Mouse (Mus musculus) thymus, adult 2 months (tissue): ENCODE measurements around the gene Rngtt. TPM values are rescaled to one million over a fixed set of nuclear protein-coding genes. Genes with fewer than 3 reads are reported as not detected.
"Not testable (repeated sequence)": the region's sequence is repeated elsewhere in the genome, so short reads cannot be mapped to it uniquely, and the experiment has no call there.

Source experiments
- DNase-seq: peaks from one replicate; pipeline ENCODE4 v3.0.0; 2021
- H3K27ac ChIP-seq: fragments of 200-500 bp; 2 replicates; pipeline ENCODE4 v1.5.1; 2012; ENCODE audit warnings: low read length, control low read depth; ENCODE audit not compliant: control insufficient read depth, insufficient read depth
- H3K27me3 ChIP-seq: fragments of 200-500 bp; 2 replicates; pipeline ENCODE4 v1.6.1; 2012; ENCODE audit warnings: mild to moderate bottlenecking, low read length, moderate library complexity, mixed read lengths; ENCODE audit not compliant: control insufficient read depth, insufficient read depth
- H3K36me3 ChIP-seq: fragments of 200-500 bp; 2 replicates; pipeline ENCODE4 v1.6.1; 2012; ENCODE audit warnings: mild to moderate bottlenecking, low read length, moderate library complexity; ENCODE audit not compliant: control insufficient read depth, insufficient read depth
- H3K4me1 ChIP-seq: fragments of 200-500 bp; replicated peaks from 2 replicates; pipeline ENCODE4 v1.6.1; 2012; ENCODE audit warnings: low read length; ENCODE audit not compliant: control insufficient read depth, insufficient read depth
- H3K4me3 ChIP-seq: fragments of 200-500 bp; 2 replicates; pipeline ENCODE4 v1.5.1; 2012; ENCODE audit warnings: mild to moderate bottlenecking, low read length, control low read depth, moderate library complexity; ENCODE audit not compliant: control insufficient read depth, insufficient read depth
- CTCF ChIP-seq: fragments of 200-500 bp; IDR thresholded peaks from 2 replicates; pipeline ENCODE4 v1.5.1; 2012; ENCODE audit warnings: mild to moderate bottlenecking, control low read depth, low read length, moderate library complexity, borderline replicate concordance; ENCODE audit not compliant: control insufficient read depth, poor library complexity, insufficient read depth; ENCODE audit errors: extremely low read depth
- POLR2A ChIP-seq: fragments of 200-500 bp; IDR thresholded peaks from 2 replicates; pipeline ENCODE4 v1.6.1; 2012; ENCODE audit warnings: mild to moderate bottlenecking, low read length, control low read depth, moderate library complexity; ENCODE audit not compliant: control insufficient read depth, poor library complexity, insufficient read depth; ENCODE audit errors: extremely low read depth
- WGBS: fragments of 180-500 bp; shearing (Covaris S2); methylation state at CpG from one replicate; pipeline ENCODE4 v1.1.7; 2018; 5-methylcytosine and 5-hydroxymethylcytosine counted together
- polyA plus RNA-seq: library from polyadenylated mRNA; depleted of rRNA; stranded (reverse); fragments of >200 nt; gene quantifications from 2 replicates; pipeline ENCODE4 v1.2.3, GENCODE M21; 2012

Gene Rngtt
- polyA plus RNA-seq, 1 experiment = 4.2 TPM

GRCm38 (mm10) chr4:33290878-33291277 is 19.2 kb upstream of the Rngtt start:
- no peaks in the 10 kb centered on the region for H3K4me1 ChIP-seq
- WGBS = 50% methylated on average over 4 of the region's 4 CpGs

GRCm38 (mm10) chr4:33292409-33293370 is 17.4 kb upstream of the Rngtt start:
- WGBS = 25% methylated on average over 16 of the region's 16 CpGs
- no peak for TF ChIP-seq POLR2A
- Histone ChIP-seq H3K27me3 (no peaks in the 10 kb centered on the region), H3K36me3 (no peaks in the 10 kb centered on the region), H3K4me1 (no peaks in the 10 kb centered on the region), H3K27ac (no peak overlapping the region), H3K4me3 (no peak overlapping the region)
- DNase-seq = peak; percentile 75

More at GRCm38 (mm10) chr4:33290878-33291277, 19.2 kb upstream of the Rngtt start:
- no peak overlapping the region for H3K27ac ChIP-seq
- H3K36me3 ChIP-seq = no peaks in the 10 kb centered on the region
- peak; percentile 21 for DNase-seq
- no peak for TF ChIP-seq POLR2A
- no peak for TF ChIP-seq CTCF
- no peak overlapping the region for H3K4me3 ChIP-seq
- no peaks in the 10 kb centered on the region for H3K27me3 ChIP-seq

- H3K36me3 ChIP-seq, H3K4me3 ChIP-seq, DNase-seq, H3K4me1 ChIP-seq, H3K27me3 ChIP-seq, H3K27ac ChIP-seq: not testable (repeated sequence)
- 92% methylated on average over 6 of the region's 6 CpGs for WGBS
These were observed 9.0 kb upstream of the Rngtt start for GRCm38 (mm10) chr4:33300891-33301665.

- no peaks in the 10 kb centered on the region for H3K36me3 ChIP-seq
- TF ChIP-seq POLR2A (no peak), CTCF (no peak)
- H3K4me1 ChIP-seq = no peaks in the 10 kb centered on the region
- WGBS = 100% methylated on average over 1 of the region's 1 CpGs
- no peaks in the 10 kb centered on the region for H3K27me3 ChIP-seq
- H3K27ac ChIP-seq = no peak overlapping the region
- no peak overlapping the region for H3K4me3 ChIP-seq
- no peak for DNase-seq
These were observed 7.1 kb upstream of the Rngtt start for GRCm38 (mm10) chr4:33303057-33303456.

- Histone ChIP-seq H3K36me3 (no peaks in the 10 kb centered on the region), H3K4me1 (peaks cover 3% of the 10 kb centered on the region; the same call in 1 of the 2 replicates)
These were observed 3.0 kb upstream of the Rngtt start for GRCm38 (mm10) chr4:33307146-33307545.

GRCm38 (mm10) chr4:33310840-33311437 is 828 bp downstream of the Rngtt start:
- TF ChIP-seq CTCF (no peak), POLR2A (no peak)
- no peaks in the 10 kb centered on the region for H3K36me3 ChIP-seq
- WGBS = 4% methylated on average over 12 of the region's 12 CpGs

More at GRCm38 (mm10) chr4:33307146-33307545, 3.0 kb upstream of the Rngtt start:
- no peaks in the 10 kb centered on the region for H3K27me3 ChIP-seq
- WGBS = 62% methylated on average over 4 of the region's 4 CpGs
- H3K4me3 ChIP-seq = no peak overlapping the region
- TF ChIP-seq CTCF = no peak
- TF ChIP-seq POLR2A = no peak
- H3K27ac ChIP-seq = no peak overlapping the region
- peak; percentile 25 for DNase-seq

GRCm38 (mm10) chr4:33314150-33314549 is 4.0 kb downstream of the Rngtt start:
- not testable (repeated sequence) for H3K27me3 ChIP-seq, DNase-seq, H3K36me3 ChIP-seq, H3K4me1 ChIP-seq, H3K27ac ChIP-seq, H3K4me3 ChIP-seq
- 99% methylated on average over 7 of the region's 8 CpGs for WGBS

More at GRCm38 (mm10) chr4:33310840-33311437, 828 bp downstream of the Rngtt start:
- Histone ChIP-seq H3K27me3 (no peaks in the 10 kb centered on the region), H3K4me1 (peaks cover 5% of the 10 kb centered on the region; the same call in 1 of the 2 replicates), H3K27ac (no peak overlapping the region), H3K4me3 (peak overlapping the region; percentile 89)
- DNase-seq = no peak
